Mouse (Mus musculus): ENCODE data around the gene Oip5. TPM values are rescaled to one million over a fixed set of nuclear protein-coding genes. Genes with fewer than 3 reads are reported as not detected.

The Oip5 gene
- total RNA-seq, 2 experiments from 2014 or later, result 0.82 to 1.2 TPM

GRCm38 (mm10) chr2:119594113-119594981 is 23.9 kb downstream of the Oip5 start:
- peak; percentile 96 for DNase-seq
- intact Hi-C loops (cut with DNase I; ENCODE audit: low total_unique reads), result loop anchor here (5.0 kb wide), 1 partner anchor 47 kb away; the partner anchor contains the start of genes Chp1 and Exd1

- DNase-seq, result no peak
- intact Hi-C loops (cut with DNase I; ENCODE audit: low total_unique reads), result loop anchor here (5.0 kb wide), 1 partner anchor 46 kb away; the partner anchor contains the start of genes Chp1 and Exd1
These were observed 24.5 kb downstream of the Oip5 start for GRCm38 (mm10) chr2:119593765-119594112.

DNA sequence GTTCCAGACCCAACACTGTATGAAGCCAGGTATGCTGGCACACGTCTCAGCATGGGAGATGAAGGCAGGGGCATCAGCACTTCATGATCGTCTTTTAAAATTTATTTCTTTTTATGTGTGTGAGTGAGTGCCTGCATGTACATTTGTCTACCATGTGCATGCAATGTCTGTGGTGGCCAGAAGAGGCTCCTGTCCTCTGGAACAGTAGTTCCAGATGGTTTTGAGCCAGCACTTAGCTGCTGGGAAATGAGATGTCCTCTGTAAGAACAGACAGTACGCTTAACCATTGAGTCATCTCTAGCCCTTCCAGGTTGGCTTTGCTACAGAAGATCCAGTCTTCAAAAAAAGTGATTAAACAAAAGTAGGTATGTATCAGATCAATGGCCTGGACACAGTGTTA is 27.0 kb downstream of the Oip5 start:
- intact Hi-C loops (cut with DNase I; ENCODE audit: low total_unique reads), result loop anchor here (5.0 kb wide), 1 partner anchor 44 kb away; the partner anchor contains the start of genes Chp1 and Exd1
- no peak for DNase-seq

DNA sequence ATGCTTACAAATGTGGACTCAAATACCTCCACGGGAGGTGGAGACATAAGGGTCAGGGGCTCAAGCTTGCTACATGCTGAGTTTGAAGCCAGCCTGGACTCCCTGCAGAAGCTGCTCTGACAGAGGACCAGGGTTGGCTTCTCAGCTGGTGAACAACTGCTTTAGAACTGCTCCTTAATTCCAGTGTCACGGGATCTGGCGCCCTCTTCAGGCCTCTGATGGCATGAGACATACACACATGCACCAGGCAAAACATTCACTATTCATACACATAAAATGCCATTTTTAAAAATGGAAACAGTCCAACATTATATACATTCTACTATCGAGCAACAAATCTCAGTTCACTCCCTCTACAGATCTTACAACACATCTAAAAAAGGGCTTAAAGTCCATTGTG is 30.9 kb downstream of the Oip5 start:
- peak; percentile 62 for DNase-seq
- intact Hi-C loops (cut with DNase I; ENCODE audit: low total_unique reads), result no loop called here

DNA sequence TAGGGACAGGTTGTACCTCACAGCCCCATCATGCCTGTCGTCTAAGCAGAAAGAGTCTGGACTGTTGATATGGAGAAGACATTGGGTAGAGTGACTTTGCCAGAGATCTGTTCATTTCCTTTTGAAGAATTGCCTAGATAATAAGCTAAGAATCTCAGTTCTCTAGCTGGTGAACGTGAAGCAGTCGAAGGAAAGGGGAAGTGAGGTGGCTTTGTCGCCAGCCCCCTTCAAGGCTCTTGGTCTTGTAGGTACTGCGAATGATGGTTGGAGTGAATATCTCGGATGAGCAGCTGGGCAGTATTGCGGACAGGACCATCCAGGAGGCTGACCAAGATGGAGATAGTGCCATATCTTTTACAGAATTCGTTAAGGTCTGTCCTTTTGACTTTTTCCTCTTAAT is 34.0 kb downstream of the Oip5 start:
- no peak for DNase-seq
- intact Hi-C loops (cut with DNase I; ENCODE audit: low total_unique reads), result no loop called here

DNA sequence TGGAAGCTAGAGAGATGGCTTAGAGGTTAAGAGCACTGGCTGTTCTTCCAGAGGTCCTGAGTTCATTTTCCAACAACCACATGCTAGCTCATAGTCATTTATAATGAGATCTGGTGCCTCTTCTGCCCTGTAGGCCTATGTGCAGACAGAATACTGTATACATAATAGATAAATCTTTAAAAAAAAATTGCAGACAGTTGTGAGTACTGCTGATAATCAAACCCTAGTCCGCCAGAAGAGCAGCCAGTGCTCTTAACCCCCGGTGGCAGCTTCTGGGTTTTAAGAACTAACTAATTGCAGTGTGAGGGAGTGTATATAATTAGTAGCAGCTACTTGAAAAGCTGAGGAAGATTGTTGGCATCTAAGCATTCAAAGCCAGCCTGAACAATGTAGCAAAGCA is 34.8 kb downstream of the Oip5 start:
- DNase-seq, result no peak
- intact Hi-C loops (cut with DNase I; ENCODE audit: low total_unique reads), result no loop called here

DNA sequence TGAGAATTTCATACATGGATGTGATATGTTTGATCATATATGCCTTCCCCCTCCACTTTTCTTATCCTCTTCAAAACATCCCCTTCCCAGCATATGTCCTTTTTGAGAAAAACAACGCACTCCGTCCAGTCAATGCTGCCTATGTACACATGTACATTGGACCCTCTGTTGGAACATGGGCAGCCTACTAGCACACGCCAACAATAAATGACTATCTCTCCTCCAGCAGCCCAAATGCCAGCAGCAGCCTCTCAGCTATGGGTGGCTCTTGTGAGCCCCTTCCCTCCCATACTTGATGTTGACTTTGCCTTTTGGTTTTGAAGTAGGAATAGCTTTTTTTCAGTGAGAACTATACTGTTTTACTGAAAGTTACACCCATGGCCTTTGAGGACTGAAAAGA is 36.7 kb downstream of the Oip5 start:
- intact Hi-C loops (cut with DNase I; ENCODE audit: low total_unique reads), result no loop called here
- DNase-seq, result no peak

- intact Hi-C loops (cut with DNase I; ENCODE audit: low total_unique reads), result no loop called here
- no peak for DNase-seq
These were observed 45.8 kb downstream of the Oip5 start for GRCm38 (mm10) chr2:119572471-119572870.

- DNase-seq, result no peak
- intact Hi-C loops (cut with DNase I; ENCODE audit: low total_unique reads), result no loop called here
These were observed 52.0 kb downstream of the Oip5 start for GRCm38 (mm10) chr2:119566182-119566855.

DNA sequence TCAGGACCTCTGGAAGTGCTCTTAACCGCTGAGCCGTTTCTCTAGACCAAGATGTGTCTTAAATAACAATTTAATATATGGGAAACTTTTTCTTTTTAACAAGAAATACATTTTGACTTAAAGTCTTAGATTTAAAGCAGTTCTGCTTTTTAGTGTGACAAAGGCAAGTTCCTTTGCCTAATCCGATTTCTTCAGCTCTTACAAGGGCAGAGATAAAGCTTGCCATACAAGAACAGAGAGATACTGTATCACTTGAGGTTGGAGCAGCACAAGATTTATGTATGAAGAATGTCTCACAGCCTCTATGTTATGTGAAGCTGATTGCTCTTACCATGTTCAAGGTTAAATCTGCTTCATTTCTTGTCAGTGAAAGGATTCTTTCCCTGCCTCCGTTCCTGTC is 53.0 kb downstream of the Oip5 start:
- intact Hi-C loops (cut with DNase I; ENCODE audit: low total_unique reads), result no loop called here

GRCm38 (mm10) chr2:119561794-119562193 is 56.5 kb downstream of the Oip5 start:
- intact Hi-C loops (cut with DNase I; ENCODE audit: low total_unique reads), result no loop called here
- DNase-seq, result no peak

More for the DNA sequence above, 53.0 kb downstream of the Oip5 start:
- DNase-seq, result no peak

Other genes with a start within 250 kb of the Oip5 start
- 10 to 100 TPM; 11.1 to 11.6 TPM for gene Ino80, start 140.8 kb downstream of the Oip5 start, total RNA-seq (2021)
- gene Exd1, start 70.8 kb downstream of the Oip5 start, total RNA-seq (2021), result under 1 TPM; 0.13 to 0.35 TPM
- gene Chp1, start 70.8 kb downstream of the Oip5 start, total RNA-seq (2021), result 10 to 100 TPM; 53.3 to 60.3 TPM
- gene Nusap1, start 171 bp downstream of the Oip5 start, total RNA-seq (2021), result 1 to 10 TPM; 3.1 TPM
- gene Ndufaf1, start 44.4 kb upstream of the Oip5 start, total RNA-seq (2021), result 10 to 100 TPM; 40.8 to 47.7 TPM
- 10 to 100 TPM; 22.3 to 23.0 TPM for gene Rtf1, start 56.6 kb upstream of the Oip5 start, total RNA-seq (2021)
- under 1 TPM in 1 of 2 experiments, not detected in 1; 0.20 TPM for gene Itpka, start 123.9 kb upstream of the Oip5 start, total RNA-seq (2021)
- gene Ltk, start 142.0 kb upstream of the Oip5 start, total RNA-seq (2021), result not detected
- gene Rpap1, start 169.1 kb upstream of the Oip5 start, total RNA-seq (2021), result 10 to 100 TPM; 12.7 to 12.9 TPM
- gene Tyro3, start 179.3 kb upstream of the Oip5 start, total RNA-seq (2021), result 1 to 10 TPM; 1.8 to 3.6 TPM

Measured in gastrocnemius, postnatal 14 days (tissue).